Mouse (Mus musculus) MEL (cell line): ENCODE measurements around the gene Mgp. TPM values are rescaled to one million over a fixed set of nuclear protein-coding genes. Genes with fewer than 3 reads are reported as not detected.

Experiments used
- DNase-seq: peaks from one replicate; pipeline ENCODE4 v3.0.0; 2011; ENCODE audit warnings: low read depth, low spot score
- H3K27ac ChIP-seq: 2 replicates; pipeline ENCODE4 v1.5.1; 2012; ENCODE audit warnings: low read depth, mild to moderate bottlenecking, control low read depth, low read length, moderate library complexity; ENCODE audit not compliant: control insufficient read depth
- H3K27me3 ChIP-seq, 2 experiments: fragments of 150-350 bp in 1 of 2; sonication (generic) in 1 of 2; 2 replicates each; pipeline ENCODE4 v1.6.1; 2012; ENCODE audit warnings: low read length in 2 of 2, mild to moderate bottlenecking in 2 of 2, improper control_type of control experiment in 1 of 2, moderate library complexity in 1 of 2; ENCODE audit not compliant: insufficient read depth in 2 of 2, control insufficient read depth in 1 of 2
- H3K36me3 ChIP-seq, 2 experiments: 2 replicates each; pipeline ENCODE4 v1.6.1; 2012 to 2014; ENCODE audit warnings: low read length in 2 of 2, improper control_type of control experiment in 1 of 2, inconsistent platforms in 1 of 2, mild to moderate bottlenecking in 1 of 2; ENCODE audit not compliant: insufficient read depth in 2 of 2, control insufficient read depth in 1 of 2
- H3K4me1 ChIP-seq, 2 experiments: fragments of 150-350 bp in 1 of 2; sonication (generic) in 1 of 2; 2 replicates each; pipeline ENCODE4 v1.6.1; 2012; ENCODE audit warnings: low read length in 2 of 2, improper control_type of control experiment in 1 of 2, mild to moderate bottlenecking in 1 of 2; ENCODE audit not compliant: insufficient read depth in 2 of 2, control insufficient read depth in 1 of 2
- H3K4me3 ChIP-seq, 2 experiments: fragments of 150-350 bp in 1 of 2; sonication (generic) in 1 of 2; 2 replicates each; pipeline ENCODE4 v1.5.1; 2012; ENCODE audit warnings: low read depth in 2 of 2, low read length in 2 of 2, mild to moderate bottlenecking in 2 of 2, moderate library complexity in 2 of 2, control low read depth in 1 of 2, improper control_type of control experiment in 1 of 2; ENCODE audit not compliant: control insufficient read depth in 1 of 2, insufficient read depth in 1 of 2
- H3K79me2 ChIP-seq: 2 replicates; pipeline ENCODE4 v1.6.1; 2012; ENCODE audit warnings: mild to moderate bottlenecking, low read length, moderate library complexity; ENCODE audit not compliant: control insufficient read depth, poor library complexity, insufficient read depth
- H3K9ac ChIP-seq: 2 replicates; pipeline ENCODE4 v1.6.1; 2012; ENCODE audit warnings: low read depth, mild to moderate bottlenecking, control low read depth, low read length, moderate library complexity; ENCODE audit not compliant: control insufficient read depth, poor library complexity, severe bottlenecking
- H3K9me3 ChIP-seq: fragments of 150-350 bp; sonication (generic); replicated peaks from 2 replicates; pipeline ENCODE4 v1.6.1; 2012; ENCODE audit warnings: mild to moderate bottlenecking, low read length, improper control_type of control experiment, moderate library complexity; ENCODE audit not compliant: insufficient read depth
- BHLHE40 ChIP-seq: IDR thresholded peaks from 2 replicates; pipeline ENCODE4 v1.6.1; 2012; ENCODE audit warnings: low read depth, mild to moderate bottlenecking, inconsistent platforms, low read length, improper control_type of control experiment, borderline replicate concordance
- CHD2 ChIP-seq: IDR thresholded peaks from 2 replicates; pipeline ENCODE4 v1.6.1; 2011; ENCODE audit warnings: low read length, improper control_type of control experiment
- CTCF ChIP-seq, 3 experiments: IDR thresholded peaks in 2 of 3; conservative IDR thresholded peaks in 1 of 3; 2 replicates each; pipeline ENCODE4 v1.5.1; 2011 to 2012; ENCODE audit warnings: low read length in 3 of 3, low read depth in 2 of 3, mild to moderate bottlenecking in 2 of 3, improper control_type of control experiment in 1 of 3, inconsistent platforms in 1 of 3, mixed read lengths in 1 of 3, moderate library complexity in 1 of 3; ENCODE audit not compliant: control insufficient read depth in 1 of 3, insufficient read depth in 1 of 3, poor library complexity in 1 of 3, severe bottlenecking in 1 of 3
- GATA1 ChIP-seq: IDR thresholded peaks from 2 replicates; pipeline ENCODE4 v1.6.1; 2011; ENCODE audit warnings: low read depth, low read length, improper control_type of control experiment
- HCFC1 ChIP-seq: IDR thresholded peaks from 2 replicates; pipeline ENCODE4 v1.6.1; 2012; ENCODE audit warnings: low read depth, mild to moderate bottlenecking, inconsistent platforms, low read length, improper control_type of control experiment, moderate library complexity
- KAT2A ChIP-seq: conservative IDR thresholded peaks from 2 replicates; pipeline ENCODE4 v1.6.1; 2012; ENCODE audit warnings: low read depth, low read length, improper control_type of control experiment, inconsistent platforms
- MAX ChIP-seq: IDR thresholded peaks from 2 replicates; pipeline ENCODE4 v1.6.1; 2011; ENCODE audit warnings: low read length, improper control_type of control experiment
- MAZ ChIP-seq: IDR thresholded peaks from 2 replicates; pipeline ENCODE4 v1.6.1; 2012; ENCODE audit warnings: low read depth, mild to moderate bottlenecking, inconsistent platforms, low read length, improper control_type of control experiment
- NELFE ChIP-seq: IDR thresholded peaks from 2 replicates; pipeline ENCODE4 v1.6.1; 2011; ENCODE audit warnings: low read depth, low read length, improper control_type of control experiment
- NRF1 ChIP-seq: IDR thresholded peaks from 2 replicates; pipeline ENCODE4 v1.6.1; 2014; ENCODE audit warnings: low read depth, mild to moderate bottlenecking, inconsistent platforms, low read length, improper control_type of control experiment, moderate library complexity; ENCODE audit not compliant: poor library complexity, insufficient read depth, severe bottlenecking
- POLR2A ChIP-seq, 2 experiments: IDR thresholded peaks; 2 replicates each; pipeline ENCODE4 v1.6.1; 2011 to 2012; ENCODE audit warnings: low read length in 2 of 2, mild to moderate bottlenecking in 2 of 2, control low read depth in 1 of 2, improper control_type of control experiment in 1 of 2, low read depth in 1 of 2, moderate library complexity in 1 of 2; ENCODE audit not compliant: control insufficient read depth in 1 of 2, insufficient read depth in 1 of 2, poor library complexity in 1 of 2
- POLR2AphosphoS2 ChIP-seq: IDR thresholded peaks from 2 replicates; pipeline ENCODE4 v1.6.1; 2011; ENCODE audit warnings: low read length, improper control_type of control experiment
- SIN3A ChIP-seq: IDR thresholded peaks from 2 replicates; pipeline ENCODE4 v1.6.1; 2012; ENCODE audit warnings: low read length, improper control_type of control experiment, inconsistent platforms
- SMC3 ChIP-seq: IDR thresholded peaks from 2 replicates; pipeline ENCODE4 v1.6.1; 2011; ENCODE audit warnings: low read depth, low read length, improper control_type of control experiment
- TBP ChIP-seq: IDR thresholded peaks from 2 replicates; pipeline ENCODE4 v1.8.0; 2011; ENCODE audit warnings: low read depth, low read length, improper control_type of control experiment
- ZKSCAN1 ChIP-seq: IDR thresholded peaks from 2 replicates; pipeline ENCODE4 v1.6.1; 2012; ENCODE audit warnings: low read depth, mild to moderate bottlenecking, inconsistent platforms, low read length, improper control_type of control experiment, moderate library complexity
- ZMIZ1 ChIP-seq: IDR thresholded peaks from 2 replicates; pipeline ENCODE4 v1.6.1; 2012; ENCODE audit warnings: low read depth, mild to moderate bottlenecking, inconsistent platforms, low read length, improper control_type of control experiment, moderate library complexity
- polyA plus RNA-seq, 2 experiments: library from polyadenylated mRNA; stranded (reverse) in 1 of 2; unstranded in 1 of 2; fragments of >175 nt in 1 of 2; fragments of >200 nt in 1 of 2; gene quantifications; 2 replicates each; pipeline versions ENCODE4 v1.2.1 to v1.2.4; 2012; ENCODE audit warnings: low replicate concordance in 2 of 2, low read depth in 1 of 2; ENCODE audit not compliant: insufficient read length in 2 of 2, insufficient read depth in 1 of 2, missing spikeins in 1 of 2
- total RNA-seq: library from RNA; depleted of rRNA; stranded (reverse); fragments of 300-350 nt; gene quantifications from 2 replicates; pipeline ENCODE4 v1.2.3, GENCODE M21; 2012

The Mgp gene
- total and polyA plus RNA-seq, 3 experiments: not detected

DNA sequence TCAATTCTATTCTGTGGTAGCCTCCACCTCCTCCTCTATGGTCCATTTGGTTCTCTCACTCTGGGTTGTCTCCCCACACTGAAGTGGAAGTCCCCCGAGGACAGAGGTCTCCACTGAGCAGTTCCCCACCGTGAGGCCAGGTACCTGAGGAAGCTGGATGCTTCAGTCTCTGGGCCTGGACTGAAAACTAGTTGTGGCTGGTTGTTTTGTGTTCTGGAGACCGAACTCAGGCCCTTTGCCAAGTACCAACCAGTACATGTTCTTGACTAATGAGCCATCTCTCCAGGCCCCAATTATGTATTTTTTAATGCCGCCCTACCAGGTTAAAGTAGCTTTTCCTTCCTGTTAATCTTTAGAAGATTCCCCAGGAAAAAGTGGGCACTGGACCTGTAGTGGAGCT is 23.3 kb downstream of the Mgp start:
- peaks cover 0 to 9% of the 10 kb centered on the region in 2 experiments; a peak in 2 of 4 replicates for H3K36me3 ChIP-seq
- TF ChIP-seq CTCF (IDR thresholded peaks at IDR 0.05 in 2 of 3, conservative IDR thresholded peaks at IDR 0.05 in 1 of 3; ENCODE audit: control insufficient read depth in 1 of 3, insufficient read depth in 1 of 3, low read depth in 2 of 3, low read length in 3 of 3, poor library complexity in 1 of 3, severe bottlenecking in 1 of 3) (no peak), KAT2A (no peak), SMC3 (no peak), ZKSCAN1 (no peak), SIN3A (no peak), POLR2A (IDR thresholded peaks at IDR 0.05; ENCODE audit: control insufficient read depth in 1 of 2, insufficient read depth in 1 of 2, low read depth in 1 of 2, low read length in 2 of 2, poor library complexity in 1 of 2) (no peak), MAZ (no peak), CHD2 (no peak), MAX (no peak), ZMIZ1 (no peak), NRF1 (no peak), HCFC1 (no peak), POLR2AphosphoS2 (no peak)
- TF ChIP-seq, all 39 proteins: peak for 0
- no peak overlapping the region for H3K27ac ChIP-seq
- H3K9me3 ChIP-seq: no peaks in the 10 kb centered on the region
- H3K79me2 ChIP-seq: no peaks in the 10 kb centered on the region
- no peak overlapping the region for H3K4me3 ChIP-seq
- H3K4me1 ChIP-seq: peaks cover 0 to 22% of the 10 kb centered on the region in 2 experiments; a peak in 3 of 4 replicates
- no peak overlapping the region for H3K9ac ChIP-seq
- DNase-seq: no peak
- no peaks in the 10 kb centered on the region for H3K27me3 ChIP-seq

DNA sequence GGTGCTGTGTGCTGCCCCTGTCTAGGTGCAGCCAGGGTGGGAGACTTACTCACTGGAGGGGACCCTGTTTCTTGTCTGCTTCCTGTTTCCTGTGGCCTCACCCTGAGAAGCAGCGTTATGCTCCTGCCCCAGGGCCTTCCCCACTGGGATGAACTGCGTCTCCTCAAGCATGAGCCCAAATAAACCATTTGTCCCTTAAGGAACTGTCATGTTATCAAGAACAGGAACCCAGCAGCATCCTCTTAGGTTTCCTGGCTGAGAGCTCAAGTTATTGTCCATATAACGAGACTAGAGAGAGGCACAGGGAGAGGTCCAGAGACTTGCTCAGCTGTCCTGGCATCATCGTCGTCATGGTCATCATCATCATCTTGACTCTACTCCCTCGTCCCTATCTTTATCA is 25.4 kb downstream of the Mgp start:
- Histone ChIP-seq H3K79me2 (no peaks in the 10 kb centered on the region), H3K27me3 (peaks cover 0 to 1% of the 10 kb centered on the region in 2 experiments; a peak in 1 of 4 replicates), H3K27ac (no peak overlapping the region), H3K9me3 (no peaks in the 10 kb centered on the region), H3K4me3 (no peak overlapping the region), H3K4me1 (peaks cover 0 to 8% of the 10 kb centered on the region in 2 experiments; a peak in 3 of 4 replicates), H3K36me3 (peaks cover 0 to under 1% of the 10 kb centered on the region in 2 experiments; a peak in 1 of 4 replicates), H3K9ac (no peak overlapping the region)
- TF ChIP-seq SMC3 (no peak), POLR2A (IDR thresholded peaks at IDR 0.05; ENCODE audit: control insufficient read depth in 1 of 2, insufficient read depth in 1 of 2, low read depth in 1 of 2, low read length in 2 of 2, poor library complexity in 1 of 2) (no peak), BHLHE40 (no peak), NRF1 (no peak), GATA1 (no peak), NELFE (no peak), TBP (no peak)
- no peak for DNase-seq
